Mouse (Mus musculus) liver, adult 2 months (tissue): ENCODE results near the gene Ube2n.

Experiments used
- CTCF ChIP-seq: fragments of 200-500 bp; IDR thresholded peaks from 2 replicates; pipeline ENCODE4 v1.5.1; 2011; ENCODE audit warnings: low read depth, low read length, control low read depth
- POLR2A ChIP-seq: fragments of 200-500 bp; IDR thresholded peaks from 2 replicates; pipeline ENCODE4 v1.6.1; 2011; ENCODE audit warnings: low read length, control low read depth; ENCODE audit not compliant: insufficient read depth; ENCODE audit errors: extremely low read depth

DNA sequence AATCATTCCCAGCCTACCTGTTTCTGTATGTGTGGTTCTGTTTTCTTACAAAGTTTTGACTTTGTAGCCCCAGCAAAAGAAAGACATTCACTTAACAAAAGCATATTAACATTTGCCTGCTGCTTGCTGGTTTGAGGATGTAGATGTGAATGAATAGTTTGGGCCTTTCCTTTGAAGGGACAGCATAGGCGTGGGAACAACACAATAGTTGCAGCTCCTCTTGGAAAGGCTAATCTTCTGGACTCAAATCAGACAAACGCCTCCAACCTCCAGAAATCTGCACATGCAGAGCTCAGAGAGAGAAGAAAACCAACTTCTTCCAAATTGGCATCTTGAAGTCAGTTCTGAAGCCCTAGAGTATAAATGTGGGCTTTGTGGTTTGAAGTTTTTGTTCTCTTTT lies 29.7 kb downstream of the Ube2n start:
- TF ChIP-seq CTCF (no peak), POLR2A (no peak)
